Mouse (Mus musculus): ENCODE data around the gene Ifi205. TPM values are rescaled to one million over a fixed set of nuclear protein-coding genes. Genes with fewer than 3 reads are reported as not detected.
"Not testable (repeated sequence)": the region's sequence is repeated elsewhere in the genome, so short reads cannot be mapped to it uniquely, and the experiment has no call there.

The Ifi205 gene
- total RNA-seq (2015; ENCODE audit: low replicate concordance) (2.3 and 3.3 TPM in 2 replicates), total RNA-seq (2017; ENCODE audit: low replicate concordance) (0.85 TPM in 1 of 2 replicates, not detected in the other)

GRCm38 (mm10) chr1:174031698-174032097, at the start of gene Ifi205:
Gene Ifi205 (minus strand): TSS chr1:174031810.
- no peak for ATAC-seq (replicated peaks; ENCODE audit: low FRiP score, poor library complexity, severe bottlenecking)

- no peak for ATAC-seq (replicated peaks; ENCODE audit: low FRiP score, poor library complexity, severe bottlenecking)
Observed at GRCm38 (mm10) chr1:174066305-174066704, 34.7 kb upstream of the Ifi205 start, which contains the start of gene Olfr430. Gene Olfr430 (plus strand): TSS chr1:174066605.

GRCm38 (mm10) chr1:174055248-174055647, 23.6 kb upstream of the Ifi205 start:
- ATAC-seq (replicated peaks; ENCODE audit: low FRiP score, poor library complexity, severe bottlenecking): no peak

- ATAC-seq (replicated peaks; ENCODE audit: low FRiP score, poor library complexity, severe bottlenecking): no peak
Observed at GRCm38 (mm10) chr1:174052981-174053380, 21.4 kb upstream of the Ifi205 start.

DNA sequence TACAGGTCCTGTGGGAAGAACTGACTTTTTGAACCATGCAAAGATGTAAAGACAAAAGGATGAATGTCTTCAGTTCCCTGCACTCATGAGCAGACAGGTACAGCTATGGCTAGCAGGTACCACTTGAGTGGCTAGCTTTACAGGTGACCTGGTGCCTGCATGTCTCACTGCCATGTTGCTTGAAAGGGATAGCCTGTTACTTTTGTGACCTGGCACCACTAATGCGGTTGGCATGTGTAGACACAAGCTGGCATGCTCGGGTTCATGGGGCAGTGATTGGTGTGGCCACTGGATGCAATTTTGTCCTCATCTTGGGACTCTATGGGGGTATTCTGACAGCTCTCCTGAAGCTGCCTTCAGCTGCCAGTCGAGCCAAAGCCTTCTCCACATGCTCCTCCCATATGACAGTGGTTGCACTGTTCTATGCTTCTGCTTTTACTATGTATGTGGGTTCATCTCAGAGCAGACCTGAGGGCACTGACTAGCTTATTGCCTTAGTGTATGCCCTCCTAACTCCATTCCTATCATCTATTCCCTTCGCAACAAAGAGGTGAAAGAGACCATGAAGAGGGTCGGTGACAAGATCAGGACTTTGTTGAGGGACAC, 20.4 kb upstream of the Ifi205 start:
- no peak for ATAC-seq (replicated peaks; ENCODE audit: low FRiP score, poor library complexity, severe bottlenecking)

GRCm38 (mm10) chr1:174051515-174051914, 19.9 kb upstream of the Ifi205 start:
- ATAC-seq (replicated peaks; ENCODE audit: low FRiP score, poor library complexity, severe bottlenecking): no peak

DNA sequence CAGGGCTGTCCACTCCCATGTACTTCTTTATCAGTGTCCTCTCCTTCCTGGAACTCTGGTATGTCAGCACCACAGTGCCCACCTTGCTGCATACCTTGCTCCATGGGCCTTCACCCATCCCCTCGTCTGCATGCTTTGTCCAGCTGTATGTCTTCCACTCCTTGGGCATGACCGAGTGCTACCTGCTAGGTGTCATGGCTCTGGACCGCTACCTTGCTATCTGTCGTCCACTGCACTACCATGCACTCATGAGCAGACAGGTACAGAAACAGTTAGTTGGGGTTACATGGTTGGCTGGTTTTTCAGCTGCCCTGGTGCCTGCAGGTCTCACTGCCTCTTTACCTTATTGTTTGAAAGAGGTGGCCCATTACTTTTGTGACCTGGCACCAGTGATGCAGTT, 18.9 kb upstream of the Ifi205 start:
- 0 out of 2 replicates have a peak, but pooled peaks have one; percentile 51 for ATAC-seq (replicated peaks; ENCODE audit: low FRiP score, poor library complexity, severe bottlenecking)

DNA sequence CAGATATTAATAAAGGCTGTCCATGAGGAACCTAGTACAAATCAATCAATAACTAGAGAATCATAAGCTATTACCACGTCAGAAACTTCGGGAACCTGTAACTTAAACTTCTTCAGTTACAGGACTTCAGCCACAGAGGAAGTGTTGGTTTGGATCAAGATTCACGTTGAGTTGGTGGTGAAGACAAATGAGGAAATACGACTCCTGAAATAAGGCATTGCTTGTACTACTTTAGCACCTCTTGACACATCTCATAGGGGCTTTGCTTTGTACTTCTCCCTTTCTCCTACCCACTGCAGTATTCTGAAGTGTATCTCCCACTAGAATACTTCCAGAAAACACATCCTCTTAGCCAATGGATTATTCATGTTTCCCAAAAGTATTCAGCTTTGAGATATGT, 17.7 kb upstream of the Ifi205 start:
- not testable (repeated sequence) for ATAC-seq (replicated peaks; ENCODE audit: low FRiP score, poor library complexity, severe bottlenecking)

- no peak for ATAC-seq (replicated peaks; ENCODE audit: low FRiP score, poor library complexity, severe bottlenecking)
Observed at GRCm38 (mm10) chr1:174048893-174049292, 17.3 kb upstream of the Ifi205 start, which contains the start of gene Olfr432. Gene Olfr432 (plus strand): TSS chr1:174049205.

- not testable (repeated sequence) for ATAC-seq (replicated peaks; ENCODE audit: low FRiP score, poor library complexity, severe bottlenecking)
Observed at GRCm38 (mm10) chr1:174048227-174048626, 16.6 kb upstream of the Ifi205 start.

DNA sequence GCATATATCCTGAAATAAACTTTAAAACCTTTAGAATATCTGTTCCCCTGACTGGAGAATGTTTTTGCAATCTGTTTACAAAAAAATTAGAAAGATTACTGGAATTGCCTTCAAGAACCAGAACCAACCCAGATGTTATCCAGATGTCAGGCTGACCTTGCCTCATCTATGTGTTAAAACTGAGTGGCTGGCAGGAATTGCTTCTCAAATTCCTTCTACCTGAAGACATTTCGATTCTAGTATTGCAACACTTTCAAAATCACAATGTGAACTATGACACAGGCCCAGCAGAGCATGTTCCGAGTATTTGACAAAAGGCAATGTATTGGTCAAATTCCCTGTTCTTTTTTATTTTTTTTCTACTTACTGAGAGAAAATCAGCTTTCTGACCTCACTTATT, 12.8 kb upstream of the Ifi205 start:
- no peak for ATAC-seq (replicated peaks; ENCODE audit: low FRiP score, poor library complexity, severe bottlenecking)

- ATAC-seq (replicated peaks; ENCODE audit: low FRiP score, poor library complexity, severe bottlenecking): not testable (repeated sequence)
Observed at GRCm38 (mm10) chr1:174042091-174042884, 10.7 kb upstream of the Ifi205 start.

GRCm38 (mm10) chr1:174040523-174041177, 9.0 kb upstream of the Ifi205 start, which contains the start of gene Olfr433:
Gene Olfr433 (plus strand): TSS chr1:174040705.
- no peak for ATAC-seq (replicated peaks; ENCODE audit: low FRiP score, poor library complexity, severe bottlenecking)

- ATAC-seq (replicated peaks; ENCODE audit: low FRiP score, poor library complexity, severe bottlenecking): no peak
Observed at GRCm38 (mm10) chr1:174038480-174038879, 6.9 kb upstream of the Ifi205 start.

DNA sequence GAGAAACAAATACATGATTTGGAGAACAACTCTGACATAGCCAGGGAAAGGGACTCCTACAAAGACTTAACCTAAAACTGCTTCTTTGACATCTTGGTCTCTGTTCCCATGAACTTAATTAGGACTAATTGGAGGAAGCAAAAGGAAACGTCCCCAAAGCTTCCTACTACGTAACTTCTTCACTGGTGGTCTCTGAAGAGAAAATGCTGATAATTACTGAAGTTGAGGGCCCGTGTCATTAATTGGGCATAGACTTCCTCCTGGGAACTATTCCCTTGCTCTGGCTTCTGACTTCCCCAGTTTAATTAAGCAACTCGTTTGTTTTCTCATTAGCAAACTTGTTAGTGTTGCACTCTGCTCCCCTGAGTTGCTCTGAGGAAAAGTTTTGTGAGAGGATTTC, 4.2 kb upstream of the Ifi205 start:
- no peak for ATAC-seq (replicated peaks; ENCODE audit: low FRiP score, poor library complexity, severe bottlenecking)

DNA sequence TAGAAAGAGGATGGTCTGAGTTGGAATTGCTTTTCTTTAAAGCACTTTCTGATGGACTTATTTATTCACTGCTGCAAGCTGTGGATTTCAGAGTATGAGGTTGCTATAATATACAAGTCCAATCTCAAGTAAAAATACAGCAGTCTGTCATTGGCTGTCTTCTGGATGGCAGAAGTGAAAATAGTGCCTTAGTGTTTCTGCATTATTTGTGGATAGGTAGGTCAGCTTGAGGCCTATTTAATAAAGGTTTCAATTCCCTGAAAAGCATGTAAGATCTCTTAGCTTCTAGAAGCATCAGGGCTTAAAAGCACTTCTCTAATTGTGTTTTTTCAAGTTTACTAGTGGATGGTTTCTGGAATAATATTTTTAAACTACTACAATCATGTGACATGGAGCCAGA, 24.6 kb downstream of the Ifi205 start:
- not testable (repeated sequence) for ATAC-seq (replicated peaks; ENCODE audit: low FRiP score, poor library complexity, severe bottlenecking)

DNA sequence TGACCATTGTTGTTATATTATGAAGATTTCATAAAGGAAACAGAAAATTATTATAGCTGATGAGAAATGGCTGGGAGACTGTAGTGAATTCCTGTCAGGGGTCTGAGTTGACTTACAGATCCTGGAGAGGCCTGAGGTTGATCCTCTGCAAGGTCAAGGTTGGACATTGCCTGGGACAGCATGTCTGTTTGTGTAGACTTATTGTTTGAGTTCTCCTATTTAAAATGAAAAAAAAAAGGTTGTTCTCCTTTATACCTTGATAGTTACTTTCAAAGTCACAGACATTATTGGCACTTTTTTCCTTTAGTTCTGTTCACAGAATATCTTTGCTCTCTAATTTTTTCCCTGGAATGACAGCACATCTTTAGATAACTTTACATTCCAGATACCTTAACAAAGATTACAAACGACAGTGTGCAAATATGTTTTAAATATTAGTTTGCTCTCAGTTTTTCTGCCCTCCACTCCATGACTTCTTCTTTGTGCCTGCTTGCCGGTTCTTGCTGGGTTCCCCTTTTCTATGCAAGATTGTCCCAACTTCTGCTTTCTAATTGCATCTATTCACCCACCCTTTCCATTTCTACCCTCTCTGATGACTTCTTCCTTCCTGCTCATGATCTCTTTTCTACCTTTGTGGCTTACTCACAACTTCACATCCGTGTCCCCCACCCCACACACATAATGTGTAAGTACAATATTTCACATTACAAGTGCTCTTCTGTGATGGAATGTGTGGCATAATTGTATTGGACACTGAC, 27.1 kb downstream of the Ifi205 start:
- ATAC-seq (replicated peaks; ENCODE audit: low FRiP score, poor library complexity, severe bottlenecking): not testable (repeated sequence)

GRCm38 (mm10) chr1:173995003-173995402, 36.6 kb downstream of the Ifi205 start:
- ATAC-seq (replicated peaks; ENCODE audit: low FRiP score, poor library complexity, severe bottlenecking): no peak

GRCm38 (mm10) chr1:173982694-173983305, 48.8 kb downstream of the Ifi205 start, which contains the start of gene Ifi202b:
Gene Ifi202b (minus strand): TSS chr1:173982744.
- not testable (repeated sequence) for ATAC-seq (replicated peaks; ENCODE audit: low FRiP score, poor library complexity, severe bottlenecking)
